Mouse (Mus musculus): ENCODE data around the gene Vmn1r126. TPM values are rescaled to one million over a fixed set of nuclear protein-coding genes. Genes with fewer than 3 reads are reported as not detected.
"Not testable (repeated sequence)": the region's sequence is repeated elsewhere in the genome, so short reads cannot be mapped to it uniquely, and the experiment has no call there.

Vmn1r126 gene
- polyA plus RNA-seq (2015; fragmentation: Nextera tagmentation; extraction: Ambion mirVana) = not detected in 2 replicates

- not testable (repeated sequence) for H3K36me3 ChIP-seq; H3K9me3 ChIP-seq; H3K27me3 ChIP-seq; H3K4me1 ChIP-seq (replicated peaks); ATAC-seq (ENCODE audit: low read depth); H3K27ac ChIP-seq (replicated peaks); H3K9ac ChIP-seq; H3K4me2 ChIP-seq; H3K4me3 ChIP-seq
- WGBS = no CpG with 5 or more reads among the region's 5 CpGs
Measured at GRCm38 (mm10) chr7:21301367-21301766, at the start of gene Vmn1r126. Vmn1r126 (minus strand) TSS chr7:21301467.

- not testable (repeated sequence) for H3K4me3 ChIP-seq; H3K9ac ChIP-seq; H3K27ac ChIP-seq (replicated peaks); H3K36me3 ChIP-seq; H3K4me1 ChIP-seq (replicated peaks); H3K9me3 ChIP-seq; H3K4me2 ChIP-seq; ATAC-seq (ENCODE audit: low read depth); H3K27me3 ChIP-seq
- WGBS = 65% methylated on average over 1 of the region's 1 CpGs
Measured at GRCm38 (mm10) chr7:21349073-21349472, 47.8 kb upstream of the Vmn1r126 start, which contains the start of gene Vmn1r128. Vmn1r128 (plus strand) TSS chr7:21349373.

- not testable (repeated sequence) for ATAC-seq (ENCODE audit: low read depth); H3K4me3 ChIP-seq; H3K4me1 ChIP-seq (replicated peaks); H3K36me3 ChIP-seq; H3K9me3 ChIP-seq; H3K4me2 ChIP-seq; H3K9ac ChIP-seq; H3K27ac ChIP-seq (replicated peaks); H3K27me3 ChIP-seq
- WGBS = no CpG with 5 or more reads among the region's 3 CpGs
Measured at GRCm38 (mm10) chr7:21319761-21320160, 18.5 kb upstream of the Vmn1r126 start, which contains the start of gene Vmn1r127. Vmn1r127 (minus strand) TSS chr7:21319861.

GRCm38 (mm10) chr7:21271879-21272278 lies 29.4 kb downstream of the Vmn1r126 start, which contains the start of gene Vmn1r125:
Vmn1r125 (plus strand) TSS chr7:21272179.
- ATAC-seq (ENCODE audit: low read depth); H3K9ac ChIP-seq; H3K36me3 ChIP-seq; H3K4me3 ChIP-seq; H3K27me3 ChIP-seq; H3K9me3 ChIP-seq; H3K4me2 ChIP-seq; H3K4me1 ChIP-seq (replicated peaks); H3K27ac ChIP-seq (replicated peaks): not testable (repeated sequence)
- 75% methylated on average over 3 of the region's 3 CpGs for WGBS

GRCm38 (mm10) chr7:21260517-21260916 lies 40.8 kb downstream of the Vmn1r126 start, which contains the start of gene Vmn1r124:
Vmn1r124 (minus strand) TSS chr7:21260617.
- H3K9me3 ChIP-seq; H3K4me2 ChIP-seq; H3K27ac ChIP-seq (replicated peaks); ATAC-seq (ENCODE audit: low read depth); H3K9ac ChIP-seq; H3K27me3 ChIP-seq; H3K4me1 ChIP-seq (replicated peaks); H3K4me3 ChIP-seq; H3K36me3 ChIP-seq: not testable (repeated sequence)
- WGBS = 80% methylated on average over 4 of the region's 4 CpGs

Other genes starting within 250 kb of the Vmn1r126 start
- not detected in 2 replicates for gene Vmn1r120, start 247.7 kb downstream of the Vmn1r126 start, polyA plus RNA-seq (2015; fragmentation: Nextera tagmentation; extraction: Ambion mirVana)
- not detected in 2 replicates for gene Vmn1r121, start 203.0 kb downstream of the Vmn1r126 start, polyA plus RNA-seq (2015; fragmentation: Nextera tagmentation; extraction: Ambion mirVana)
- gene Vmn1r122, start 167.3 kb downstream of the Vmn1r126 start, polyA plus RNA-seq (2015; fragmentation: Nextera tagmentation; extraction: Ambion mirVana) = not detected in 2 replicates
- not detected in 2 replicates for gene Vmn1r123, start 139.3 kb downstream of the Vmn1r126 start, polyA plus RNA-seq (2015; fragmentation: Nextera tagmentation; extraction: Ambion mirVana)
- gene Gm5157, start 111.0 kb downstream of the Vmn1r126 start, polyA plus RNA-seq (2015; fragmentation: Nextera tagmentation; extraction: Ambion mirVana) = not detected in 2 replicates
- gene Vmn1r124, start 40.9 kb downstream of the Vmn1r126 start, polyA plus RNA-seq (2015; fragmentation: Nextera tagmentation; extraction: Ambion mirVana) = not detected in 2 replicates
- gene Vmn1r125, start 29.3 kb downstream of the Vmn1r126 start, polyA plus RNA-seq (2015; fragmentation: Nextera tagmentation; extraction: Ambion mirVana) = not detected in 2 replicates
- not detected in 2 replicates for gene Vmn1r127, start 18.4 kb upstream of the Vmn1r126 start, polyA plus RNA-seq (2015; fragmentation: Nextera tagmentation; extraction: Ambion mirVana)
- not detected in 2 replicates for gene Vmn1r128, start 47.9 kb upstream of the Vmn1r126 start, polyA plus RNA-seq (2015; fragmentation: Nextera tagmentation; extraction: Ambion mirVana)
- gene Vmn1r129, start 59.8 kb upstream of the Vmn1r126 start, polyA plus RNA-seq (2015; fragmentation: Nextera tagmentation; extraction: Ambion mirVana) = not detected in 2 replicates
- not detected in 2 replicates for gene Gm6882, start 131.3 kb upstream of the Vmn1r126 start, polyA plus RNA-seq (2015; fragmentation: Nextera tagmentation; extraction: Ambion mirVana)
- not detected in 2 replicates for gene Vmn1r130, start 210.3 kb upstream of the Vmn1r126 start, polyA plus RNA-seq (2015; fragmentation: Nextera tagmentation; extraction: Ambion mirVana)
- gene Vmn1r131, start 244.6 kb upstream of the Vmn1r126 start, polyA plus RNA-seq (2015; fragmentation: Nextera tagmentation; extraction: Ambion mirVana) = not detected in 2 replicates